Mouse (Mus musculus) gastrocnemius, postnatal 10 days (tissue): ENCODE measurements at regions not wholly inside any gene's neighbourhood (a gene's known extent, or its start where the extent isn't known, plus 50 kb on each side); places are given as distances from the start of the nearest gene placed in this dataset.
A peak's percentile ranks its signal among the peaks of the same experiment; 100 is the strongest.

Experiments used
- DNase-seq: peaks from one replicate; pipeline ENCODE4 v3.0.0; 2021; ENCODE audit warnings: mixed read lengths

DNA sequence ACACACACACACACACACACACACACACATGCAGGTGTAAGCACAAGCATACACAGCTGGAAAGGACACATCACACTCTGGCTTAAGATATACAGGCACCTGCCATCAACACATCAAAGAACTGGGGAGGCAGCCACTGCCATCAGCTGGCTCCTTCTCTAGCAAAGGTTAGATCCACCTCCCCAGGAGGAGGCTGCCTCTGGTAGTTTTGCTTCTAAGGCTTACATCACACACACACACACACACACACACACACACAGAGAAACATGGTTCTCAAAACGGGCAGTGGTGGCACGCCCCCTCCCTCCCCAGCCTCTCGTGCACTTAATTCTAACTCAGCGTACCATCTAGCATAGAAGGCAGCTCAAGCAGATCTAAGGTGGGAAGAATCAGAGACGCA lies 126.9 kb upstream of the Zdhhc25 start:
- DNase-seq: no peak

GRCm38 (mm10) chr15:88483471-88483870 lies 116.6 kb upstream of the Zdhhc25 start:
- no peak for DNase-seq

DNA sequence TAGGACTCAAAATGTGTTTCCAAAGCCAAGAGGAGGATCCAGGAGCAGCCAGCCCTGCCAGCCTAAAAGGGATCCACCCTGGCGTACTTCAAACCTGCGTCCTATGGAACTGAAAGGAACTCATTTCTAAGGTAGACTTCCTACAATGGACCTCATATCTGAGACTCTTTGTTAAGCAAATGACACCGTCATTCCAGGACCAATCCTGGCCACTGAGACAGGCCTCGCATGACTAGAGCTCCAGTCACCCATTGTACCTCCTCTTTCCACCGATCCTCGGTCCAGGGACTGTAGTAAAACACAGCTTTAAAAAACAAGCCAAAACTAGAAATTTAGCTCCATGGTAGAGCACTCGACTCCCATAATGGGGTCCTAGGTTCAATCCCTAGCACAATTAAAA lies 110.4 kb upstream of the Zdhhc25 start:
- DNase-seq: no peak

DNA sequence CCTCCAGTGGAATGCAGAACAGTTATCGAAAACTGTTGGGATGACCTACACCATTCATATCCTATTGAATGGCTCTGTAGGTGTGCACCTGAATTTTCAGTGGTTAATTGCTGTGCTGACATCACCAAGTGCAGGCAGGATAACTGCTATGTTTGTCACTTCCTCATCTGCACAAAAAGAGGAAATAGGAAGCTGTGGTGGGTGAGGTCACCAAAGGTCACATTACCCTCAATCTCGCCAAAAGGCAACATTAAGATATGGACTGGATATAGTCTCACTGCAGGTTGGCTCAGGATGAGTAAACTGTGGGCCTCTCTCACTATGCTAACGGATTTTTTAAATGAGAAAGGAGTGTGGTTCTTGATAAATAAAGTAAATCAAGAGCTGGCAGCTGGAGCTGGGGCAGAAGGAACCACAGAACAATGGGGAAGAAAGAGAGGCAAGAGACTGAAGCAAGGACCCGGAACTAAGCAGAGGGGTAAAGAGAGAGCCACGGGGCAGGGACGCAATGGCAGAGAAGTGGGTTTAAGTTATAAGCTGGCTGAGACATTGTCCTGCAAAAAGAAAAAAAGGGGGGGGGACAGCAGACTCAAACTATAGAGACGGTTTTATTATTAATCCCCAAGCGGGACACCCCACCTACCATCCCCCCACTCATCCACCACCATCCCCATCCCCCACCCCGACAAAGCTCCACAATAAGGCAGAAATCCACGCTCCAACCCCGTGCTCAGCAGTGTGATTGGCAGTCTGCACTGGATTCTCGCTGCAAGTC lies 109.6 kb upstream of the Zdhhc25 start:
- no peak for DNase-seq

- no peak for DNase-seq
Observed at GRCm38 (mm10) chr15:88491091-88491366, 109.1 kb upstream of the Zdhhc25 start.

GRCm38 (mm10) chr15:88497957-88498356 lies 102.1 kb upstream of the Zdhhc25 start:
- DNase-seq: no peak

DNA sequence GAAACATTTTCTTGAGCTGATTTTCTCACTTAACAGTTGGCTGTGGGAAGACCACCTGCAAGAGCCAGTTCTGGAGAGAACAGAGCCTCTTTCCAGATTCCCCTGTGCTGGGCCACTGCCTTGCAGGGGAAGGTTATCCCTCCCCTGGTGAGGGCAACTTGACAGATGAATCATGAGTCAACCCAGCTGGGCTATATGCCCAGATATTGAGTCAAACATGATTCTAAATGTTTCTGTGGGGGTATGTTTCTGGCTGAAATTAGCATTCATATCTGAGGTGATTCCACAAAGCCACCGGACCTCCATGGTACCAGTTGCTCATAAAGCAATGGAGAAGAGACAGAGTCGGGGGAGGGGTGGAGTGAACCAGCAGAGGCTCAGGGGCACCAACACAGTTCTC lies 97.8 kb upstream of the Zdhhc25 start:
- no peak for DNase-seq

DNA sequence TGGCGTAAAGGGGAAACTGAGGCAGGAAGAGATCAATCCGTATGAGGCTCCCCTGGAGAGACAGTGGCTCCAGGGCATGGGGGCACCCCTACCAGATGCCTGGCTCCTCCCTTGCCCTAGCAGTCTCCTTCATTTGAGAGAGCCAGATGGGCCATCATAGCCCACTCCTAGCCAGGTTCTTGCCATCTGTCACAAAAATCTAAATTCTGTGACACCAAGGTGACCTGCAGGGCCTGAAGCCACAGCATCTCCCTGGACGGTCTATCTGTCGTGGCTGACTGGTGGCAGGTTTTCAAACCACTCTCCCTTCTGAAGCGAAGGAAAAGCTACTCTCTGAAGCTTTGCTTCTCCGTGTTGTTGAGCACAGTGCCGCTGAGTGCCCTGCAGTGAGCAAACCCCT lies 96.2 kb upstream of the Zdhhc25 start:
- DNase-seq: no peak

DNA sequence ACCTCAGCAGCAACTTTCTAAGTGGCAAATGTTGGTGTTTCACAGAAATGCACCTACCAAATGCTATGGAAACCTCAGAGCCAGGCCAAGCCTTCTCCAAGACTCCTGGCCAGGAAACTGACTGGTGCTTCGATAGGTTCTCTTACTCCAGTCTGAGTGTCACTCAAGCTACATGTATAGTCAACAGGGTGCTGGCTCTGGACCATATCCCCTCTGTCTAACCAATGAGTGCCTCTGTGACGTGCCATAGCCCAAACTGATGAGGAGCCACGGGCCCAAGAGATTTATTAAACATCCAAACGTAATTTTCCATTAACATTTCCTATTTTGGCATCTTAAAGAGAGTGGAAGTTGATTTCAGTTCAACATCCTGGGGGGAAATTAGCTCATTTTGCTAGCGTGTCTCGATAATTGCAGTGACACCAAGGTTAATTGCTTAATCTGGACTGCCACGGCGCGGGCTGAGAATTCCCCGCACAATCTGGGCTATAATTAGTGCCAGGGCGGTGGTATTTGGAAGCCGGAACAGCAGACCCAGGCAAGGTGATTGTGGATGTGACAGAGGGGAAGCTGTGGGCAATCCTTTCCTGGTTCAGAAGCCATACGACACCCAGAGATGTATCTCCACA lies 94.5 kb upstream of the Zdhhc25 start:
- DNase-seq: no peak

GRCm38 (mm10) chr15:88507886-88508285 lies 92.2 kb upstream of the Zdhhc25 start:
- no peak for DNase-seq

GRCm38 (mm10) chr15:88508971-88509370 lies 91.1 kb upstream of the Zdhhc25 start:
- no peak for DNase-seq

DNA sequence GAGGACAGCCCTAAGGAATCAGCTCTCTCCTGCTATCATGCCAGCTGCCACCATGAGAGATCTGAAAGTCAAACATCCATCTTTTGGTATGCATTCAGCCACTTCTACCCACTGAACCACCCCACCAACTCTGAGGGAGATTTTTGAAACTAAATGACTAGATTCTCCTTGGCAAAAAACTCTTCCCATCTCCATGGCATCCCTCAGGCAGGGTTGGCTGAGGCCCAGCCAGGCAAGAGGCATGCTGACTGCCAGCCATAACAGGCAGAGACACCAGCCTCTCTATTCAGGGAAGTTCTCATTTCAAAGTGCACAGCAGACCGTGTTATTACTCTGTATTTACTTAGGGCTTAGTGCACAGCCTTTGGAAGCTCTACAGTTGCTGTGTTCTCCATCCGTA lies 90.5 kb upstream of the Zdhhc25 start:
- DNase-seq: no peak

- no peak for DNase-seq
Observed at GRCm38 (mm10) chr15:88514091-88514490, 86.0 kb upstream of the Zdhhc25 start.

DNA sequence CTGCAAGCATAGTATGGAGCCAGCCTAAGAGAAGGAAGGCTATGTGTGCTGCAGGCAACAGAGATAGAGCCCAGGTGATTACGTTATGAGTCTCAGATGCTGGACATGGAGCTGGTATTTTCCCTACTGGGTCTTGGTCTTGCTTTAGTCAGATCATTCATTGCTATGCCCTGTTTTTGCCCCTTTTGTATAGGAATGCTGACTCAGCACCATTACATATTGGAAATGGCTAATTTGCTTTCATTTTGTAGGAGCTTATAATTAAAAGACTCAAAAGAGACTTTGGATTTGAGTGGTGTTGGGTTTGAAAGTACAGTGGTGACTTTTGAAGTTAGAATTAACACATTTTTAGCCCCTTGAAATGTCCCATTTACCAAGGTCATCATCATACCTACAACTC lies 68.9 kb upstream of the Zdhhc25 start:
- DNase-seq: no peak

DNA sequence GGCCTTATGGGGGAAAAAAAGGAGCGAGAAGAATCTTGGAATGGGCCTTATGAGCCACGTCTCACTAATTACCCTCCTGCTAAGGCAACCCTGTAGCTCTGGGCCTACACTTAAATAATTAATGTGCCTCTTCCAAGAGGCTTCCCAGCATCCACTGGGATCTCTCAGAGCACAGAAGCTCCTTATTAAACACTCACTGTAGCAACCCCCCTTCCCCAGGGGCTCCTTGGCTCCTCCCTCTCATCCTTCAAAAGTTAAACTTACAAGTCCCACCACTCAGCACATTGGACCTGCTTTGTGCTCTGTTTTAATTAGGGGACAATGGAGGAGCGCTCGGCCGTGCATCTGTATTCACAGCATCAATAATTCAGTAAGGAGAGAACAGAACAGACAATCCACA lies 68.1 kb upstream of the Zdhhc25 start:
- DNase-seq: no peak

- DNase-seq: no peak
Observed at GRCm38 (mm10) chr15:88533354-88533753, 66.7 kb upstream of the Zdhhc25 start.

DNA sequence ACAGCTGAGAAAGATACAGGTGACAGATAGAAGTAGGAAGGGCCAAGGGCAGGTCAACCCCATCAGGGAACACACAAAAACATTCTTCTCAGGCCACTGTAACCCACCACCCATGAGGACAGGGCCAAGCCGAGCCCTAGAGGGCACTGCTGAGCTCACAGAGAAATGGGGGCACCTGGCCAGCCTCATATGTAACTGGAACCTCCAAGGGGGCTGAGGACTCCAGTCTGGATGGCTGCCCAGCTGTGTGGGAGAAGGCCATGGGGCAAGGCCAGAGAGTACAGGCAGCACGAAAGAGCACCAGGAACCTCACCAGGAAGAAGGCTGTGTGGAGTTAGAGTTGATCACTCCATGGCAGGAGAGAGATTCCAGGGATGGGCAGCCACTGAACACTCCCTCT lies 64.6 kb upstream of the Zdhhc25 start:
- DNase-seq: peak; percentile 27

DNA sequence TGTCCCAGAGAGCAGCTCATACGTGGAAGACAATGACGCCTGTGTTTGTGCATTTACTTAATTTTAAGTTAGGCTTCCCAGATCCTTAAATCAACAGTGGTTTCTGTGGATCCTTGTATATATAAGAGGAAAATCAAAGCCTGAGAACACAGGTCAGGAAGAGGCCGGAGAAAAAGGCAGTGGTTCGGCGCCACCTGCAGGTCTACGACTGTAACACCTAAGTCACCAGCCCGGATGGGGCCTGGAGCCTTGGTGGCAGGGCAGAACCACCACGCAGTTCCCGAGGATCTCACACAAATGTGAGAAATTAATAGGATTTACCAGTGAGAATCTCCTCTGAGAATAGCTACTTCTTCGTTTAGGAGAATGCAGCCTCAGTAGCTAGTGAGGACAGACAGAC lies 62.9 kb upstream of the Zdhhc25 start:
- no peak for DNase-seq

DNA sequence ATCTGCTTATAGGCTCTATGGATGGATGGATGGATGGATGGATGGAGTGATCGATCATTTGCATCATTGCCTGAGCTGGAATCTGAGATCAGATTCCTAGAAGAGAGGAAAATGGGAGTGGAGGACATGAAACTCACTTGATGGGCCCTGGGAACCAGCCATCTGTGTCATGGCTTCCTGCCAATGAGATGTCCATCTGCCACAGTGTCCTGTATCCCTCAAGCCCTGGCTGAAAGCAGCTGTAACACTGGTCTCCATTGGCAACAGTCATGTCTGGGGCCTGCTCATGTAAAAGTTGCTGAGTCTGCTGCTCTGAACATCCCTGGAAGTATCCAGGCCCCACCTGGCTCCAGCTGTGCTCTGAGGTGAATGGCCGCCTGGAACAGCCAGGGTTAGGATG lies 57.5 kb upstream of the Zdhhc25 start:
- DNase-seq: no peak

DNA sequence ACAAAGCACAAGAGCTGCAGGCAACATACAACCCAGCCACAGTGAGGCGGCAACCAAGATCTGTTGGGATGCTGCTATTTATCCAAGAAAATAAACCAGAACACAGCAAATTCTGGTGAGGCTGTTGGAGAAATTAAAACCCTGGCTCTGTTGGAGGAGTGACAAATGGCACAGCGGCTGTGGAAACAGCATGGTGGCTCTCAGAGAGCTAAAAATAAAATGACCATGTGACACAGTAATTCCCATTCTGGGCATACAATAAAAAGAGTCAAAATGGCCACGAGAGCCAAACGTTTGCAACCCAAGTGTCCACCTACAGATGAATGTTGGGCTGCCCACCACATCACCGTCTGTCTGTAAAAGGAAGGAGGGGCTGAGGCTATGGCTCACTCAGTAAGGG lies 55.9 kb upstream of the Zdhhc25 start:
- DNase-seq: no peak

GRCm38 (mm10) chr15:88548261-88548660 lies 51.8 kb upstream of the Zdhhc25 start:
- DNase-seq: no peak
